Mouse (Mus musculus): ENCODE measurements around the gene Afg3l1.

GRCm38 (mm10) chr8:123505695-123506094 is 28.0 kb downstream of the Afg3l1 start:
- TF ChIP-seq CTCF (IDR thresholded peaks at IDR 0.05; ENCODE audit: extremely low read depth, insufficient read length, insufficient replicate concordance, low read depth, low read length) = no peak
- no peak for TF ChIP-seq POLR2A (IDR thresholded peaks at IDR 0.05; ENCODE audit: low read depth, low read length)
